Mouse (Mus musculus) midbrain, embryonic 16.5 days (tissue): ENCODE results near the gene Gria2. TPM values are rescaled to one million over a fixed set of nuclear protein-coding genes. Genes with fewer than 3 reads are reported as not detected.

Experiments
- ATAC-seq: fragments of 200-750 bp; cut with Nextera tagmentation; 2 replicates; pipeline ENCODE4 v1.8.0; 2017; ENCODE audit warnings: moderate TSS enrichment
- H3K27ac ChIP-seq: fragments of 300-500 bp; sonication (generic); 2 replicates; pipeline ENCODE4 v1.5.1; 2014; ENCODE audit warnings: mild to moderate bottlenecking, low read length, mixed read lengths
- H3K27me3 ChIP-seq: fragments of 300-500 bp; sonication (generic); 2 replicates; pipeline ENCODE4 v1.6.1; 2014; ENCODE audit warnings: low read depth, low read length, mixed read lengths; ENCODE audit not compliant: control insufficient read depth, insufficient read depth
- H3K36me3 ChIP-seq: fragments of 300-500 bp; sonication (generic); 2 replicates; pipeline ENCODE4 v1.6.1; 2014; ENCODE audit warnings: mild to moderate bottlenecking, low read length, moderate library complexity, mixed read lengths; ENCODE audit not compliant: control insufficient read depth, insufficient read depth
- H3K4me1 ChIP-seq: fragments of 300-500 bp; sonication (generic); 2 replicates; pipeline ENCODE4 v1.6.1; 2014; ENCODE audit warnings: mild to moderate bottlenecking, low read length, mixed read lengths; ENCODE audit not compliant: control insufficient read depth, insufficient read depth
- H3K4me2 ChIP-seq: fragments of 300-500 bp; sonication (generic); 2 replicates; pipeline ENCODE4 v1.6.1; 2014; ENCODE audit warnings: mild to moderate bottlenecking, low read length, mixed read lengths
- H3K4me3 ChIP-seq: fragments of 300-500 bp; sonication (generic); 2 replicates; pipeline ENCODE4 v1.5.1; 2014; ENCODE audit warnings: low read depth, mild to moderate bottlenecking, low read length, moderate library complexity, mixed read lengths
- H3K9ac ChIP-seq: fragments of 300-500 bp; sonication (generic); 2 replicates; pipeline ENCODE4 v1.6.1; 2014; ENCODE audit warnings: low read depth, low read length, mixed read lengths
- H3K9me3 ChIP-seq: fragments of 300-500 bp; sonication (generic); replicated peaks from 2 replicates; pipeline ENCODE4 v1.6.1; 2014; ENCODE audit warnings: mild to moderate bottlenecking, low read length, mixed read lengths; ENCODE audit not compliant: control insufficient read depth, poor library complexity, severe bottlenecking
- WGBS: fragments of 180-500 bp; shearing (Covaris S2); extraction: QIAGEN DNeasy Blood & Tissue Kit; methylation state at CpG from one replicate; pipeline ENCODE4 v1.1.7; 2014; 5-methylcytosine and 5-hydroxymethylcytosine counted together
- polyA plus RNA-seq: library from polyadenylated mRNA; unstranded; fragments of >200 nt; fragmentation: Nextera tagmentation; extraction: Ambion mirVana; gene quantifications from 2 replicates; pipeline ENCODE4 v1.2.1, GENCODE M21; 2015

Gria2 gene
- 241 and 261 TPM in 2 replicates for polyA plus RNA-seq

- Histone ChIP-seq H3K9ac (peak within 1 kb of the TSS; percentile 90), H3K4me1 (peaks cover 19% of the 10 kb centered on the region), H3K4me3 (peak within 1 kb of the TSS; percentile 72), H3K27me3 (no peaks in the 10 kb centered on the region), H3K27ac (peak within 1 kb of the TSS; percentile 97), H3K4me2 (peak within 1 kb of the TSS; percentile 55), H3K36me3 (no peaks in the 10 kb centered on the region), H3K9me3 (no peaks in the 10 kb centered on the region)
- peak; percentile 94 for ATAC-seq
- under 1% methylated on average over 30 of the region's 35 CpGs for WGBS
Observed at GRCm38 (mm10) chr3:80802596-80803081, at the start of gene Gria2. Gene Gria2, minus strand, starts transcription at chr3:80802835.

DNA sequence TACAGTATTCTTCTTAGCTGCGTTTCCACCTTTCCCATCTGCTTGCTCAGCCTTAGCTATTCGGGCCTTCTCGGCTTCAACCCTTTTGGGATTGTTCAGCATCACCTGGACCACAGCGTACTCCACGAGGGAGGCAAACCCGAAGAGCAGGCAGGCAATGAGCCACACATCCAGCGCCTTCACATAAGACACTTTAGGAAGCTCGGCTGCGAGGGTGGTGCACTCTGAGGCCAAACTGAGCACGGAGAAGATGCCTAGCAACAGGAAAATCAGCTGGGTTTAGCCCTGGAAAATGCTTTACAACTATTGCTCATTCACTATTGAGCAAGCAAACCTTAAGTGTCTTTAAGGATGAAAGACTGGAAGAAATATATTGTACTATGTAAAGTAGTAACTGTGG is 48.3 kb upstream of the Gria2 start:
- Histone ChIP-seq H3K4me2 (no peak overlapping the region), H3K27ac (no peak overlapping the region), H3K27me3 (no peaks in the 10 kb centered on the region), H3K4me1 (no peaks in the 10 kb centered on the region), H3K9ac (no peak overlapping the region), H3K9me3 (no peaks in the 10 kb centered on the region), H3K4me3 (no peak overlapping the region), H3K36me3 (peaks cover 9% of the 10 kb centered on the region; the same call in 1 of the 2 replicates)
- ATAC-seq, result no peak
- 85% methylated on average over 10 of the region's 10 CpGs for WGBS

DNA sequence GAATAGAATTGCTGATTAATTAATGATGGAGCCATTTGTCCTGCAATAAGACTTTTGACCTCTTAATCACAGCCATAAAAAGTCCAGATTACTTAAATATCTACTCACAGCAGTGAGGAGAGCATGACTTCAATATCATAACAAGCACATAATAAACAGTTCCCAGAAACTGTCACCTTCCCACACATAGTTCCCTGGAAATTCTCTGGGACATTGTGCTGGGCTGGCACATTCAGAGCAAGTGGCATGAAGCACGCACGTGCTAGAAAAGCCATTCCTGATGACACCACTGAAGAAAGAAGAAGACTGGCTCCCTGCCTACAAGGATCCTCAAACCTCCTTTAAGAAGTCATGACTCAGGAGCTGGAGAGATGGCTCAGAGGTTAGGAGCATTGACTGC is 43.0 kb upstream of the Gria2 start:
- no peak for ATAC-seq
- H3K9ac ChIP-seq, result no peak overlapping the region
- no peak overlapping the region for H3K4me3 ChIP-seq
- no peaks in the 10 kb centered on the region for H3K27me3 ChIP-seq
- no peak overlapping the region for H3K27ac ChIP-seq
- H3K4me1 ChIP-seq, result no peaks in the 10 kb centered on the region
- H3K4me2 ChIP-seq, result no peak overlapping the region
- 87% methylated on average over 2 of the region's 2 CpGs for WGBS
- H3K36me3 ChIP-seq, result peaks cover 9% of the 10 kb centered on the region; the same call in 1 of the 2 replicates
- H3K9me3 ChIP-seq, result no peaks in the 10 kb centered on the region

- H3K27ac ChIP-seq, result no peak overlapping the region
- H3K36me3 ChIP-seq, result no peaks in the 10 kb centered on the region
- H3K27me3 ChIP-seq, result no peaks in the 10 kb centered on the region
- H3K9ac ChIP-seq, result no peak overlapping the region
- no peak overlapping the region for H3K4me3 ChIP-seq
- 89% methylated on average over 5 of the region's 5 CpGs for WGBS
- no peaks in the 10 kb centered on the region for H3K4me1 ChIP-seq
- no peak for ATAC-seq
- H3K9me3 ChIP-seq, result no peaks in the 10 kb centered on the region
- H3K4me2 ChIP-seq, result no peak overlapping the region
Observed at GRCm38 (mm10) chr3:80839845-80840244, 37.2 kb upstream of the Gria2 start.

GRCm38 (mm10) chr3:80837583-80837982 is 34.9 kb upstream of the Gria2 start:
- Histone ChIP-seq H3K9me3 (no peaks in the 10 kb centered on the region), H3K4me3 (no peak overlapping the region), H3K4me1 (no peaks in the 10 kb centered on the region), H3K4me2 (no peak overlapping the region), H3K9ac (no peak overlapping the region), H3K27ac (no peak overlapping the region), H3K27me3 (no peaks in the 10 kb centered on the region), H3K36me3 (no peaks in the 10 kb centered on the region)
- 66% methylated on average over 3 of the region's 3 CpGs for WGBS
- ATAC-seq, result no peak

DNA sequence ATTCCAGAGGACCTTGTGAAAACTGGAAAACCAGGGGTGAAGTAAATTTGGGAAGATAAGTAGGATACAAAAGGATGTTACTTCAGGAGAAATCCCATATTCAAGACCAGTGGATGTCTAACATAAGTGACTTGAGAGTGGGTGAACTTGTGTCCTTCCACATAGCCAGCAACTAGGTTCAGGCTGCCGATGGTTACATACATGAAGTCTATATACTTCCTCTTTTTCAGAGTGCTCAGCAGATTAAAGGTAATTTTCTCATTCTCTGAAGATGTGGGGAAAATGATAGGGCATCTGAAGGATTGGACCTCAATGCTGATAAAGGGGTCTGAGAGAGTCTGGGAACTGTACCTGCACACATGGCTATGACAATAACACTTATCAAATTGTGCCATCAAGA is 21.3 kb upstream of the Gria2 start:
- H3K4me3 ChIP-seq, result no peak overlapping the region
- 92% methylated on average over 1 of the region's 1 CpGs for WGBS

GRCm38 (mm10) chr3:80818619-80819018 is 16.0 kb upstream of the Gria2 start:
- Histone ChIP-seq H3K27me3 (no peaks in the 10 kb centered on the region), H3K27ac (no peak overlapping the region), H3K4me2 (no peak overlapping the region), H3K36me3 (no peaks in the 10 kb centered on the region), H3K4me1 (no peaks in the 10 kb centered on the region), H3K9ac (no peak overlapping the region), H3K4me3 (no peak overlapping the region), H3K9me3 (no peaks in the 10 kb centered on the region)
- ATAC-seq, result no peak
- 91% methylated on average over 1 of the region's 1 CpGs for WGBS

More for the DNA sequence above, 21.3 kb upstream of the Gria2 start:
- no peaks in the 10 kb centered on the region for H3K9me3 ChIP-seq
- no peaks in the 10 kb centered on the region for H3K4me1 ChIP-seq
- no peak for ATAC-seq
- no peaks in the 10 kb centered on the region for H3K27me3 ChIP-seq
- H3K4me2 ChIP-seq, result no peak overlapping the region
- no peak overlapping the region for H3K9ac ChIP-seq
- no peak overlapping the region for H3K27ac ChIP-seq
- no peaks in the 10 kb centered on the region for H3K36me3 ChIP-seq

DNA sequence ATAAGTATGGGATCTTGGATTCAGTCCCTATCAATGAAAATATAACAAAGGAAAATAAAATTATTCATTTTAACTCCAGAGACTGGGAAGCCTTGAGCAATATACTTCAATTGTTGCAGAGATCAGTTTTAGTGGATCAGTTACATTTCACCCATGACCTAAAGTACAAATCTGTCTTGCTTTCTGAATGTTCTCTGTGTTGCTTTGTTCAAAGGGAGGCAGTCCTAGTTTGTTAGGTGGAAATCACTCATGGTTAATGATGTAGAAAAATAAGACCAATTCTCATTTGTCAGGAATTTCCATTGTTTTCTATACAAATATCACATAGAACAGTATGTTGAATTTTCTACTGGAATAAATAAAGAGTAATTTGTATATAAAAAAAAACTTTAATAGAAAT is 11.1 kb upstream of the Gria2 start:
- Histone ChIP-seq H3K27me3 (no peaks in the 10 kb centered on the region), H3K4me2 (no peak overlapping the region), H3K36me3 (no peaks in the 10 kb centered on the region), H3K4me1 (no peaks in the 10 kb centered on the region), H3K27ac (no peak overlapping the region), H3K9me3 (no peaks in the 10 kb centered on the region), H3K9ac (no peak overlapping the region), H3K4me3 (no peak overlapping the region)
- no peak for ATAC-seq

DNA sequence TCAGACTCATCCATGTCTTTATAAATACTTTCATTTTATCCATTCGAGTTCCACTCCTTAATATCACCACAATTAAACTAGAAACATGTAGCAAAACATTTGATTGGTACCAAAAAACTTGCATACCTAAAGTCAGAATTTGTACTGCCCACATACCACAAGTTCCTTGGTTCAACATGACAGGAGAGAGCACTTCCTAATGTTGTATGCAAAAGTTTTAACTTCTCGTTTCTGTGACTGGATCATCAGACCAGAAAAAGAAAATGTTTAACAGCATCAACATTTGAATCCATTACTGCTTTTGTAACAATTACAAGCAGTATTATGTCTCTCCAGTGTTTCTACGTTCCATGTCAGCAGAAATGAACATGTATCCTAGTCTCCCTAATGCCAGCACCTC is 9.6 kb upstream of the Gria2 start:
- no peaks in the 10 kb centered on the region for H3K36me3 ChIP-seq
- H3K27me3 ChIP-seq, result no peaks in the 10 kb centered on the region
- H3K27ac ChIP-seq, result no peak overlapping the region
- ATAC-seq, result no peak
- H3K4me3 ChIP-seq, result no peak overlapping the region
- WGBS, result 86% methylated on average over 3 of the region's 3 CpGs
- no peak overlapping the region for H3K9ac ChIP-seq
- H3K4me1 ChIP-seq, result no peaks in the 10 kb centered on the region
- no peak overlapping the region for H3K4me2 ChIP-seq
- H3K9me3 ChIP-seq, result no peaks in the 10 kb centered on the region
